Mouse (Mus musculus) kidney, embryonic 16.5 days (tissue): ENCODE results near the gene Maml2. TPM values are rescaled to one million over a fixed set of nuclear protein-coding genes. Genes with fewer than 3 reads are reported as not detected.

Experiments
- ATAC-seq: fragments of 200-750 bp; cut with Nextera tagmentation; 2 replicates; pipeline ENCODE4 v1.8.0; 2017; ENCODE audit warnings: moderate TSS enrichment; ENCODE audit not compliant: low FRiP score, low TSS enrichment
- H3K27ac ChIP-seq: fragments of 300-500 bp; sonication (generic); 2 replicates; pipeline ENCODE4 v1.5.1; 2014; ENCODE audit warnings: low read length
- H3K27me3 ChIP-seq: fragments of 300-500 bp; sonication (generic); 2 replicates; pipeline ENCODE4 v1.6.1; 2014; ENCODE audit warnings: low read length, control low read depth, mixed read lengths; ENCODE audit not compliant: insufficient read depth
- H3K36me3 ChIP-seq: fragments of 300-500 bp; sonication (generic); 2 replicates; pipeline ENCODE4 v1.6.1; 2014; ENCODE audit warnings: low read length, control low read depth, mixed read lengths; ENCODE audit not compliant: insufficient read depth
- H3K4me1 ChIP-seq: fragments of 300-500 bp; sonication (generic); 2 replicates; pipeline ENCODE4 v1.6.1; 2014; ENCODE audit warnings: low read length, control low read depth, mixed read lengths; ENCODE audit not compliant: insufficient read depth
- H3K4me2 ChIP-seq: fragments of 300-500 bp; sonication (generic); replicated peaks from 2 replicates; pipeline ENCODE4 v1.6.1; 2014; ENCODE audit warnings: low read depth, low read length
- H3K4me3 ChIP-seq: fragments of 300-500 bp; sonication (generic); 2 replicates; pipeline ENCODE4 v1.5.1; 2014; ENCODE audit warnings: mild to moderate bottlenecking, low read length
- H3K9ac ChIP-seq: fragments of 300-500 bp; sonication (generic); replicated peaks from 2 replicates; pipeline ENCODE4 v1.6.1; 2014; ENCODE audit warnings: low read length
- H3K9me3 ChIP-seq: fragments of 300-500 bp; sonication (generic); 2 replicates; pipeline ENCODE4 v1.6.1; 2016; ENCODE audit warnings: low read length, control low read depth
- WGBS: fragments of 180-500 bp; shearing (Covaris S2); extraction: QIAGEN DNeasy Blood & Tissue Kit; methylation state at CpG from one replicate; pipeline ENCODE4 v1.1.7; 2014; 5-methylcytosine and 5-hydroxymethylcytosine counted together
- polyA plus RNA-seq: library from polyadenylated mRNA; unstranded; fragments of >200 nt; fragmentation: Nextera tagmentation; extraction: Ambion mirVana; gene quantifications from 2 replicates; pipeline ENCODE4 v1.2.1, GENCODE M21; 2015

The Maml2 gene
- polyA plus RNA-seq, 1 experiment from 2014 or later, result 10.0 TPM

GRCm38 (mm10) chr9:13307226-13307625, 9.5 kb downstream of the Maml2 start:
- no peak overlapping the region for H3K27ac ChIP-seq
- 45% methylated on average over 4 of the region's 4 CpGs for WGBS

GRCm38 (mm10) chr9:13308718-13309117, 11.0 kb downstream of the Maml2 start:
- Histone ChIP-seq H3K4me1 (peaks cover 23% of the 10 kb centered on the region), H3K4me3 (no peak overlapping the region), H3K27me3 (no peaks in the 10 kb centered on the region), H3K4me2 (no peak overlapping the region), H3K27ac (no peak overlapping the region), H3K9me3 (no peaks in the 10 kb centered on the region), H3K36me3 (no peaks in the 10 kb centered on the region), H3K9ac (no peak overlapping the region)
- ATAC-seq, result no peak
- WGBS, result 26% methylated on average over 8 of the region's 8 CpGs

More at GRCm38 (mm10) chr9:13307226-13307625, 9.5 kb downstream of the Maml2 start:
- H3K9me3 ChIP-seq, result no peaks in the 10 kb centered on the region
- peaks cover 38% of the 10 kb centered on the region for H3K4me1 ChIP-seq
- H3K4me3 ChIP-seq, result no peak overlapping the region
- no peak for ATAC-seq
- no peak overlapping the region for H3K4me2 ChIP-seq
- no peak overlapping the region for H3K9ac ChIP-seq
- H3K27me3 ChIP-seq, result no peaks in the 10 kb centered on the region
- no peaks in the 10 kb centered on the region for H3K36me3 ChIP-seq

GRCm38 (mm10) chr9:13309807-13310206, 12.1 kb downstream of the Maml2 start:
- Histone ChIP-seq H3K9ac (no peak overlapping the region), H3K36me3 (no peaks in the 10 kb centered on the region), H3K27me3 (no peaks in the 10 kb centered on the region), H3K4me3 (no peak overlapping the region), H3K9me3 (no peaks in the 10 kb centered on the region), H3K4me1 (peaks cover 18% of the 10 kb centered on the region), H3K27ac (no peak overlapping the region), H3K4me2 (no peak overlapping the region)
- no peak for ATAC-seq
- WGBS, result 78% methylated on average over 7 of the region's 7 CpGs

- peaks cover 18% of the 10 kb centered on the region for H3K4me1 ChIP-seq
- WGBS, result 86% methylated on average over 3 of the region's 3 CpGs
- H3K36me3 ChIP-seq, result no peaks in the 10 kb centered on the region
- no peak for ATAC-seq
- H3K27ac ChIP-seq, result no peak overlapping the region
- H3K9ac ChIP-seq, result no peak overlapping the region
- no peaks in the 10 kb centered on the region for H3K27me3 ChIP-seq
- no peak overlapping the region for H3K4me2 ChIP-seq
- H3K4me3 ChIP-seq, result no peak overlapping the region
- no peaks in the 10 kb centered on the region for H3K9me3 ChIP-seq
Observed at GRCm38 (mm10) chr9:13310236-13310635, 12.5 kb downstream of the Maml2 start.

- no peak for ATAC-seq
- no peaks in the 10 kb centered on the region for H3K36me3 ChIP-seq
- H3K4me2 ChIP-seq, result no peak overlapping the region
- no peaks in the 10 kb centered on the region for H3K27me3 ChIP-seq
- H3K9ac ChIP-seq, result no peak overlapping the region
- no peak overlapping the region for H3K27ac ChIP-seq
- H3K4me1 ChIP-seq, result peaks cover 23% of the 10 kb centered on the region
- H3K9me3 ChIP-seq, result no peaks in the 10 kb centered on the region
- H3K4me3 ChIP-seq, result no peak overlapping the region
- 54% methylated on average over 2 of the region's 2 CpGs for WGBS
Observed at GRCm38 (mm10) chr9:13311094-13311493, 13.3 kb downstream of the Maml2 start.

- 92% methylated on average over 2 of the region's 2 CpGs for WGBS
- Histone ChIP-seq H3K4me3 (no peak overlapping the region), H3K4me2 (no peak overlapping the region)
Observed at GRCm38 (mm10) chr9:13313923-13314322, 16.2 kb downstream of the Maml2 start.

GRCm38 (mm10) chr9:13314577-13315004, 16.8 kb downstream of the Maml2 start:
- Histone ChIP-seq H3K36me3 (no peaks in the 10 kb centered on the region), H3K9me3 (no peaks in the 10 kb centered on the region), H3K4me3 (no peak overlapping the region), H3K4me1 (0 out of 2 replicates have a peak, but pooled peaks cover 4% of the 10 kb centered on the region), H3K27ac (no peak overlapping the region), H3K9ac (no peak overlapping the region), H3K27me3 (no peaks in the 10 kb centered on the region), H3K4me2 (no peak overlapping the region)
- no peak for ATAC-seq
- WGBS, result 68% methylated on average over 5 of the region's 5 CpGs

More at GRCm38 (mm10) chr9:13313923-13314322, 16.2 kb downstream of the Maml2 start:
- Histone ChIP-seq H3K9me3 (no peaks in the 10 kb centered on the region), H3K36me3 (no peaks in the 10 kb centered on the region), H3K4me1 (peaks cover 6% of the 10 kb centered on the region; the same call in 1 of the 2 replicates), H3K27me3 (no peaks in the 10 kb centered on the region), H3K9ac (no peak overlapping the region), H3K27ac (no peak overlapping the region)
- ATAC-seq, result no peak

GRCm38 (mm10) chr9:13315393-13315792, 17.6 kb downstream of the Maml2 start:
- H3K36me3 ChIP-seq, result no peaks in the 10 kb centered on the region
- no peak overlapping the region for H3K9ac ChIP-seq
- ATAC-seq, result no peak
- H3K27ac ChIP-seq, result no peak overlapping the region
- H3K9me3 ChIP-seq, result no peaks in the 10 kb centered on the region
- H3K4me1 ChIP-seq, result 0 out of 2 replicates have a peak, but pooled peaks cover 4% of the 10 kb centered on the region
- no peaks in the 10 kb centered on the region for H3K27me3 ChIP-seq
- 62% methylated on average over 5 of the region's 5 CpGs for WGBS
- no peak overlapping the region for H3K4me3 ChIP-seq
- no peak overlapping the region for H3K4me2 ChIP-seq

- ATAC-seq, result no peak
Observed at GRCm38 (mm10) chr9:13319566-13319965, 21.8 kb downstream of the Maml2 start.

GRCm38 (mm10) chr9:13320800-13321364, 23.1 kb downstream of the Maml2 start:
- WGBS, result 87% methylated on average over 5 of the region's 5 CpGs
- Histone ChIP-seq H3K4me2 (no peak overlapping the region), H3K27me3 (no peaks in the 10 kb centered on the region), H3K9me3 (no peaks in the 10 kb centered on the region), H3K9ac (no peak overlapping the region), H3K4me3 (no peak overlapping the region), H3K36me3 (no peaks in the 10 kb centered on the region), H3K4me1 (peaks cover 13% of the 10 kb centered on the region), H3K27ac (no peak overlapping the region)
- no peak for ATAC-seq

More at GRCm38 (mm10) chr9:13319566-13319965, 21.8 kb downstream of the Maml2 start:
- H3K4me3 ChIP-seq, result no peak overlapping the region
- H3K27me3 ChIP-seq, result no peaks in the 10 kb centered on the region
- H3K36me3 ChIP-seq, result no peaks in the 10 kb centered on the region
- H3K9me3 ChIP-seq, result no peaks in the 10 kb centered on the region
- no peak overlapping the region for H3K27ac ChIP-seq
- H3K9ac ChIP-seq, result no peak overlapping the region
- H3K4me1 ChIP-seq, result peaks cover 17% of the 10 kb centered on the region
- 85% methylated on average over 2 of the region's 2 CpGs for WGBS
- H3K4me2 ChIP-seq, result no peak overlapping the region
